Mouse (Mus musculus) stomach, embryonic 14.5 days (tissue): ENCODE measurements around the gene Ptpn11. TPM values are rescaled to one million over a fixed set of nuclear protein-coding genes. Genes with fewer than 3 reads are reported as not detected.

Experiments used
- ATAC-seq: fragments of 200-750 bp; cut with Nextera tagmentation; 2 replicates; pipeline ENCODE4 v1.8.0; 2017; ENCODE audit warnings: low read depth, moderate TSS enrichment; ENCODE audit not compliant: insufficient number of reproducible peaks, insufficient read depth, low FRiP score
- H3K27ac ChIP-seq: fragments of 300-500 bp; sonication (generic); 2 replicates; pipeline ENCODE4 v1.5.1; 2014; ENCODE audit warnings: mild to moderate bottlenecking, low read length, moderate library complexity, mixed read lengths
- H3K27me3 ChIP-seq: fragments of 300-500 bp; sonication (generic); 2 replicates; pipeline ENCODE4 v1.6.1; 2014; ENCODE audit warnings: low read length, control low read depth, mixed read lengths; ENCODE audit not compliant: control insufficient read depth, insufficient read depth
- H3K36me3 ChIP-seq: fragments of 300-500 bp; sonication (generic); 2 replicates; pipeline ENCODE4 v1.6.1; 2014; ENCODE audit warnings: mild to moderate bottlenecking, control low read depth, low read length, moderate library complexity, mixed read lengths; ENCODE audit not compliant: control insufficient read depth, insufficient read depth
- H3K4me1 ChIP-seq: fragments of 300-500 bp; sonication (generic); 2 replicates; pipeline ENCODE4 v1.6.1; 2014; ENCODE audit warnings: low read length, control low read depth, mixed read lengths; ENCODE audit not compliant: control insufficient read depth, insufficient read depth
- H3K4me2 ChIP-seq: fragments of 300-500 bp; sonication (generic); replicated peaks from 2 replicates; pipeline ENCODE4 v1.6.1; 2014; ENCODE audit warnings: low read depth, low read length, control low read depth
- H3K4me3 ChIP-seq: fragments of 300-500 bp; sonication (generic); 2 replicates; pipeline ENCODE4 v1.5.1; 2014; ENCODE audit warnings: low read depth, low read length, control low read depth
- H3K9ac ChIP-seq: fragments of 300-500 bp; sonication (generic); replicated peaks from 2 replicates; pipeline ENCODE4 v1.6.1; 2014; ENCODE audit warnings: low read depth, mild to moderate bottlenecking, control low read depth, low read length, moderate library complexity, mixed read lengths
- H3K9me3 ChIP-seq: fragments of 300-500 bp; sonication (generic); 2 replicates; pipeline ENCODE4 v1.6.1; 2016; ENCODE audit warnings: low read depth, low read length, control low read depth; ENCODE audit not compliant: control insufficient read depth
- WGBS: fragments of 180-500 bp; shearing (Covaris S2); extraction: QIAGEN DNeasy Blood & Tissue Kit; methylation state at CpG from one replicate; pipeline ENCODE4 v1.1.7; 2014; 5-methylcytosine and 5-hydroxymethylcytosine counted together
- polyA plus RNA-seq: library from polyadenylated mRNA; unstranded; fragments of >200 nt; fragmentation: Nextera tagmentation; extraction: Ambion mirVana; gene quantifications from 2 replicates; pipeline ENCODE4 v1.2.1, GENCODE M21; 2014

Gene Ptpn11
- polyA plus RNA-seq, 1 experiment from 2014 or later = 28.3 TPM

- H3K36me3 ChIP-seq = peaks cover 52% of the 10 kb centered on the region
- WGBS = 78% methylated on average over 5 of the region's 5 CpGs
- ATAC-seq = no peak
Observed at GRCm38 (mm10) chr5:121162285-121162684, 28.9 kb downstream of the Ptpn11 start.

GRCm38 (mm10) chr5:121158966-121159365, 32.2 kb downstream of the Ptpn11 start:
- H3K9ac ChIP-seq = no peak overlapping the region
- ATAC-seq = no peak
- no peaks in the 10 kb centered on the region for H3K4me1 ChIP-seq
- no peak overlapping the region for H3K4me2 ChIP-seq
- H3K4me3 ChIP-seq = no peak overlapping the region
- H3K27me3 ChIP-seq = no peaks in the 10 kb centered on the region
- no peak overlapping the region for H3K27ac ChIP-seq
- H3K9me3 ChIP-seq = no peaks in the 10 kb centered on the region
- WGBS = 89% methylated on average over 7 of the region's 7 CpGs
- H3K36me3 ChIP-seq = peaks cover 49% of the 10 kb centered on the region

More at GRCm38 (mm10) chr5:121162285-121162684, 28.9 kb downstream of the Ptpn11 start:
- Histone ChIP-seq H3K9ac (no peak overlapping the region), H3K4me2 (no peak overlapping the region), H3K27me3 (no peaks in the 10 kb centered on the region), H3K27ac (no peak overlapping the region), H3K9me3 (no peaks in the 10 kb centered on the region), H3K4me3 (no peak overlapping the region), H3K4me1 (no peaks in the 10 kb centered on the region)

- Histone ChIP-seq H3K4me1 (no peaks in the 10 kb centered on the region), H3K27ac (no peak overlapping the region), H3K4me2 (no peak overlapping the region), H3K4me3 (no peak overlapping the region), H3K9ac (no peak overlapping the region), H3K36me3 (peaks cover 43% of the 10 kb centered on the region), H3K9me3 (no peaks in the 10 kb centered on the region), H3K27me3 (no peaks in the 10 kb centered on the region)
- 97% methylated on average over 5 of the region's 5 CpGs for WGBS
- no peak for ATAC-seq
Observed at GRCm38 (mm10) chr5:121157489-121157888, 33.7 kb downstream of the Ptpn11 start.

DNA sequence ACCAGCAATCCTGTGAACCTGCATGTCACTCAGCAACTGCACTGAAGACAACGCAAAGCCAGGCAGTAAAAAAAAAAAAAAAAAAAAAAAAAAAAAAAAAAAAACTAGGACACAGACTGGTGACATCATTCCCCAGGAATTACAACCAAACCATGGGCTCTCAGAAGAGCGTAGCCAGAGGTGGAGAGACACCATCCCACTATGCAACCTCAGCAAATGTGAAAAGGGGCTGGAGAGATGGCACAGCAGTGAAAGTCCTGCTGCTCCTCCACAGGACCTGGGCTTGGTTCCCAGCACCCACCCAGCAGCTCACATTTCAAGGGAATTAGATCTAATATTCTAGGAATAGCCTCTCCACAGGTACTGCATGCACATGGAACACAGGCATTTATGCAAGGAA, 34.2 kb downstream of the Ptpn11 start:
- 39% methylated on average over 2 of the region's 2 CpGs for WGBS
- Histone ChIP-seq H3K9me3 (no peaks in the 10 kb centered on the region), H3K36me3 (peaks cover 39% of the 10 kb centered on the region), H3K4me3 (no peak overlapping the region), H3K9ac (no peak overlapping the region), H3K4me1 (no peaks in the 10 kb centered on the region), H3K27me3 (no peaks in the 10 kb centered on the region), H3K4me2 (no peak overlapping the region), H3K27ac (no peak overlapping the region)
- no peak for ATAC-seq

DNA sequence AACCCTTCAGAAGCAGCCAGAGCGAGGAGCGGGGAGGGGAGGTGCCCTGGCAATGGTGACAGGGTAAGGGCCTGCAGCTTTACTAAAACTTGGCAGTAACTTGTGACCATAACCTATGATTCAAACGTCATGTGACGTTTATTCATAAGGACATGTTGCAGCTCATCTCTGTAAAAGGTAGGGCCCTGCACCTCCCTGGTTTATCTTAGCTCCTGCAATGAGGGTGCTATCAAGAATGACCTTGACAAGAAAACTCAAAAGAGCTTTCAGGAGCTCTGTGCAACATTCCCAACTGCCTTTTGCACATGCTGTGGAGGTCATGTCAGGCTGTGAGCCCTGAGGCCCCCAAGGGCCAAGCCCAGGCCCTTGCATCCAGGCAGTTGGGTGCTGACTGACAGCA, 35.1 kb downstream of the Ptpn11 start:
- Histone ChIP-seq H3K4me1 (no peaks in the 10 kb centered on the region), H3K4me2 (no peak overlapping the region), H3K27ac (no peak overlapping the region), H3K36me3 (peaks cover 32% of the 10 kb centered on the region), H3K4me3 (no peak overlapping the region), H3K9me3 (no peaks in the 10 kb centered on the region), H3K9ac (no peak overlapping the region), H3K27me3 (no peaks in the 10 kb centered on the region)
- 97% methylated on average over 4 of the region's 4 CpGs for WGBS
- no peak for ATAC-seq

DNA sequence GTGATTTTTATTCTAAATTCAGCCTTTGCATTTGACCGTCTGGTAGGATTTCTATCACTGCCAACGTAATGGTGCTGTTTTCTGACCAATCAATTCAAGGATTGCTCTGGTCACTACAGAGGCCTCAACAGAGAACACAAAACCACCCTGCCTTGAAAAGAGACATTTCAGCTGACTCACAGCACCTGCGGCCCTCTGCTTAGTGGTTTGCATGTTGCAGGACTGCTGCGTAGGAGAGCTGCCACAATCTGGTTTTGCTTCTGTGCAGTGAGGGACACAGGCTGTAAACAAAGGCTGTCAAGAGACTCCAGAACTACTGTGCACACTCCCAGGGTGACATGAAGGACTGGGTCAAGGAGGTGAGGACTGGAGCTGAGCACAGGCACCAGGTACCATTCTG, 40.5 kb downstream of the Ptpn11 start:
- Histone ChIP-seq H3K36me3 (peaks cover 34% of the 10 kb centered on the region), H3K9ac (no peak overlapping the region), H3K27ac (no peak overlapping the region), H3K4me2 (no peak overlapping the region), H3K9me3 (no peaks in the 10 kb centered on the region), H3K4me3 (no peak overlapping the region), H3K27me3 (no peaks in the 10 kb centered on the region), H3K4me1 (no peaks in the 10 kb centered on the region)
- ATAC-seq = no peak
- WGBS = 87% methylated on average over 4 of the region's 4 CpGs

DNA sequence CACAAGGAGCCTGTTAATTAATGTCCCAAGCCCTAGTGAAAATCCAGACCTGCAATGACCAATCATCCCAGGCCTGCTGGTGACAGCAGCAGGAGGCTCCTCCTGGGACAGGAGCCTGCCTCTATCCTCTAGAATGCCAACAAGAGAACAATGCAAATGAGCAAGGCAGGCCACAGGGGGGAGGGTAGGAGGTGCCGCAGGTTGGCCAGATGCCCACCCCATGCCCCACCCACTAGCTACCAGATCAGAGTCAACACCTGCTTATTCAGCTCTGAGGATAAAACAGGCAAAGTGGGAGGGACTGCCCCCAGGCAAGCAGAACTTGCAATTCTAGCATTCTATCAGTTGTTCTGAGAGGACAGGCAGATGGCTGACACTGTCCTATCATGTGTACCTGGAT, 42.0 kb downstream of the Ptpn11 start:
- Histone ChIP-seq H3K4me2 (no peak overlapping the region), H3K4me3 (no peak overlapping the region), H3K4me1 (no peaks in the 10 kb centered on the region), H3K27ac (no peak overlapping the region), H3K9ac (no peak overlapping the region), H3K9me3 (no peaks in the 10 kb centered on the region), H3K27me3 (no peaks in the 10 kb centered on the region), H3K36me3 (peaks cover 48% of the 10 kb centered on the region)
- 0 out of 2 replicates have a peak, but pooled peaks have one; percentile 53 for ATAC-seq
- WGBS = 64% methylated on average over 1 of the region's 1 CpGs

- 96% methylated on average over 5 of the region's 5 CpGs for WGBS
- no peak for ATAC-seq
- H3K27me3 ChIP-seq = no peaks in the 10 kb centered on the region
- no peak overlapping the region for H3K4me3 ChIP-seq
- H3K27ac ChIP-seq = no peak overlapping the region
- H3K9me3 ChIP-seq = no peaks in the 10 kb centered on the region
- H3K4me1 ChIP-seq = no peaks in the 10 kb centered on the region
- H3K9ac ChIP-seq = no peak overlapping the region
- no peak overlapping the region for H3K4me2 ChIP-seq
- peaks cover 51% of the 10 kb centered on the region for H3K36me3 ChIP-seq
Observed at GRCm38 (mm10) chr5:121146275-121146674, 44.9 kb downstream of the Ptpn11 start.

GRCm38 (mm10) chr5:121145609-121146008, 45.6 kb downstream of the Ptpn11 start:
- Histone ChIP-seq H3K4me2 (no peak overlapping the region), H3K36me3 (peaks cover 50% of the 10 kb centered on the region), H3K27me3 (no peaks in the 10 kb centered on the region), H3K27ac (no peak overlapping the region), H3K4me3 (no peak overlapping the region), H3K9me3 (no peaks in the 10 kb centered on the region), H3K4me1 (no peaks in the 10 kb centered on the region), H3K9ac (no peak overlapping the region)
- ATAC-seq = no peak
- 88% methylated on average over 5 of the region's 5 CpGs for WGBS
